Mouse (Mus musculus): ENCODE measurements around the gene F12. TPM values are rescaled to one million over a fixed set of nuclear protein-coding genes. Genes with fewer than 3 reads are reported as not detected.
A peak's percentile ranks its signal among the peaks of the same experiment; 100 is the strongest.

Gene F12
- polyA plus RNA-seq, 1 experiment from 2014 or later = not detected

DNA sequence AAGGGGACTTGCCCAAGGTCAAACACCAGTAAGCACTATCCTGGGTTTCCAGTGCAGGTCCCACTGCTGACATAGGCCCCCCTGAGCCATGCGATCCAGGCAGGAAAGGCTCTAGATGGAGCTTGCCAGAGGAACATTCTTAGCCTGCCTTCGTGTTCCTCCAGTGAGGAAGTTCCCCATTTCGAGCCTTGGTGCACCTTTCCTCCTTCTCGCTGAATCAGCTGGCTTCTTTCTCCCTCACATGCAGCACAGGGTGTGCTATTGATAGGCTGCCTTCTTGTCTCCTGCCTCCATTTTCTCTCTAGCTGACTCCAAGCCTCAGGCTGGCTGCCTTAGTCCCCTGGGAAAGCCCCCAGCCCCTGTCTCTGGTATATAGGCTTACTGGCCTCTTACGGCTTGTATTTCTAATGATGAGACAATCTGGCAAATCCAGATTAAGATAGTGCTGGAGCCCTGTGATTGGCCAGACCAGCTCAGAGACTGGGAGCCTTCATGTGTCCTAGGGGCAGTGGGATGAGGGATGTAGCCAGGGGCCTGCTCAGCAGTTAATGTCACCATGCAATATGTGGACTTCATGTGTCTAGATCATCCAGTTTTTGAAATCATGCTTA lies 39.3 kb upstream of the F12 start:
- Histone ChIP-seq H3K4me1 (peaks cover 50% of the 10 kb centered on the region), H3K36me3 (peaks cover 13% of the 10 kb centered on the region), H3K4me2 (replicated peaks) (peak overlapping the region; percentile 80), H3K9me3 (no peaks in the 10 kb centered on the region), H3K9ac (peak overlapping the region; percentile 35; the same call in 1 of the 2 replicates), H3K4me3 (peak overlapping the region; percentile 66; the same call in 1 of the 2 replicates), H3K27ac (0 out of 2 replicates have a peak overlapping the region, but pooled peaks have one; percentile 92), H3K27me3 (replicated peaks) (no peaks in the 10 kb centered on the region)
- WGBS = 67% methylated on average over 5 of the region's 5 CpGs
- no peak for ATAC-seq (ENCODE audit: low FRiP score, low read depth)

DNA sequence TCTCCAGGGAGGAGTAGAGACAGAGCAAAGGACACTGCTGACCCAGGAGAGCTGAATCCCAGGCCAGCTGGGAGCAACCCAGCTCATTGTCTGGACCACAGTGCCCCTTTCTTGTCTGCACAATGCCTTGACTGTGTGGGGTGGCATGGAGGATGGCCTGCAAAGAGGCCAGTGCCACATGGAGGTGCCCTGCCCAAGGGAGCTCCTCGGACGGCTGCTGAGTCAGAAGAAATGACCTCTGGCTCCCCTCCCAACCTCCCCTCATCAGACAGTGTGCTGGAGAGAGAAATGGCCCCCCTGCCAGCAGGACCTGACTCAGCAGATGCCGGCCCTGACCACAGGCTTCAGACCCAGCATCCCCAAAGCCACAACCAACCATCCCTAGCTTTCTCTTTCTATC lies 38.6 kb upstream of the F12 start:
- H3K4me2 ChIP-seq (replicated peaks) = peak overlapping the region; percentile 80
- peaks cover 20% of the 10 kb centered on the region for H3K36me3 ChIP-seq
- ATAC-seq (ENCODE audit: low FRiP score, low read depth) = peak; percentile 43
- peak overlapping the region; percentile 80 for H3K9ac ChIP-seq
- peaks cover 43% of the 10 kb centered on the region for H3K4me1 ChIP-seq
- H3K27ac ChIP-seq = peak overlapping the region; percentile 92
- H3K27me3 ChIP-seq (replicated peaks) = no peaks in the 10 kb centered on the region
- peak overlapping the region; percentile 66 for H3K4me3 ChIP-seq
- H3K9me3 ChIP-seq = no peaks in the 10 kb centered on the region
- WGBS = 4% methylated on average over 3 of the region's 3 CpGs

- under 1% methylated on average over 82 of the region's 84 CpGs for WGBS
- peaks cover 34% of the 10 kb centered on the region for H3K4me1 ChIP-seq
- H3K4me3 ChIP-seq = peak within 1 kb of the TSS; percentile 66
- H3K27me3 ChIP-seq (replicated peaks) = no peaks in the 10 kb centered on the region
- peak within 1 kb of the TSS; percentile 80 for H3K4me2 ChIP-seq (replicated peaks)
- H3K36me3 ChIP-seq = peaks cover 30% of the 10 kb centered on the region
- H3K9me3 ChIP-seq = no peaks in the 10 kb centered on the region
- H3K27ac ChIP-seq = peak within 1 kb of the TSS; percentile 92
- H3K9ac ChIP-seq = peak within 1 kb of the TSS; percentile 80
- ATAC-seq (ENCODE audit: low FRiP score, low read depth) = peak; percentile 86
These were observed 37.7 kb upstream of the F12 start, which contains the start of gene Prr7 for GRCm38 (mm10) chr13:55464027-55464884. Prr7 (plus strand) TSS chr13:55464267.

- H3K36me3 ChIP-seq = peaks cover 37% of the 10 kb centered on the region
- peak overlapping the region; percentile 92; the same call in 1 of the 2 replicates for H3K27ac ChIP-seq
- H3K9me3 ChIP-seq = no peaks in the 10 kb centered on the region
- peak; percentile 6; the same call in 1 of the 2 replicates for ATAC-seq (ENCODE audit: low FRiP score, low read depth)
- peak overlapping the region; percentile 80 for H3K9ac ChIP-seq
- peak overlapping the region; percentile 66 for H3K4me3 ChIP-seq
- H3K4me2 ChIP-seq (replicated peaks) = peak overlapping the region; percentile 80
- H3K27me3 ChIP-seq (replicated peaks) = no peaks in the 10 kb centered on the region
- H3K4me1 ChIP-seq = peaks cover 30% of the 10 kb centered on the region
- WGBS = 8% methylated on average over 14 of the region's 14 CpGs
These were observed 36.9 kb upstream of the F12 start for GRCm38 (mm10) chr13:55463399-55464026.

GRCm38 (mm10) chr13:55462965-55463364 lies 36.4 kb upstream of the F12 start:
- no peak for ATAC-seq (ENCODE audit: low FRiP score, low read depth)
- Histone ChIP-seq H3K4me2 (replicated peaks) (peak overlapping the region; percentile 80), H3K27ac (no peak overlapping the region), H3K36me3 (peaks cover 42% of the 10 kb centered on the region), H3K4me3 (no peak overlapping the region), H3K27me3 (replicated peaks) (no peaks in the 10 kb centered on the region), H3K9ac (no peak overlapping the region), H3K9me3 (no peaks in the 10 kb centered on the region), H3K4me1 (peaks cover 30% of the 10 kb centered on the region)
- 47% methylated on average over 2 of the region's 2 CpGs for WGBS

GRCm38 (mm10) chr13:55451785-55452549 lies 25.4 kb upstream of the F12 start:
- H3K4me2 ChIP-seq (replicated peaks) = no peak overlapping the region
- H3K27me3 ChIP-seq (replicated peaks) = no peaks in the 10 kb centered on the region
- no peak overlapping the region for H3K27ac ChIP-seq
- ATAC-seq (ENCODE audit: low FRiP score, low read depth) = no peak
- peaks cover 72% of the 10 kb centered on the region for H3K36me3 ChIP-seq
- H3K4me1 ChIP-seq = peaks cover 9% of the 10 kb centered on the region
- no peaks in the 10 kb centered on the region for H3K9me3 ChIP-seq
- WGBS = 96% methylated on average over 16 of the region's 16 CpGs
- H3K4me3 ChIP-seq = no peak overlapping the region
- no peak overlapping the region for H3K9ac ChIP-seq

GRCm38 (mm10) chr13:55451296-55451695 lies 24.7 kb upstream of the F12 start:
- H3K36me3 ChIP-seq = peaks cover 67% of the 10 kb centered on the region
- 93% methylated on average over 10 of the region's 10 CpGs for WGBS
- peaks cover 16% of the 10 kb centered on the region for H3K4me1 ChIP-seq
- H3K27ac ChIP-seq = no peak overlapping the region
- no peak overlapping the region for H3K9ac ChIP-seq
- H3K4me2 ChIP-seq (replicated peaks) = no peak overlapping the region
- no peak overlapping the region for H3K4me3 ChIP-seq
- H3K27me3 ChIP-seq (replicated peaks) = no peaks in the 10 kb centered on the region
- no peak for ATAC-seq (ENCODE audit: low FRiP score, low read depth)
- no peaks in the 10 kb centered on the region for H3K9me3 ChIP-seq

GRCm38 (mm10) chr13:55450511-55450980 lies 24.0 kb upstream of the F12 start:
- WGBS = 95% methylated on average over 11 of the region's 11 CpGs
- no peak overlapping the region for H3K9ac ChIP-seq

DNA sequence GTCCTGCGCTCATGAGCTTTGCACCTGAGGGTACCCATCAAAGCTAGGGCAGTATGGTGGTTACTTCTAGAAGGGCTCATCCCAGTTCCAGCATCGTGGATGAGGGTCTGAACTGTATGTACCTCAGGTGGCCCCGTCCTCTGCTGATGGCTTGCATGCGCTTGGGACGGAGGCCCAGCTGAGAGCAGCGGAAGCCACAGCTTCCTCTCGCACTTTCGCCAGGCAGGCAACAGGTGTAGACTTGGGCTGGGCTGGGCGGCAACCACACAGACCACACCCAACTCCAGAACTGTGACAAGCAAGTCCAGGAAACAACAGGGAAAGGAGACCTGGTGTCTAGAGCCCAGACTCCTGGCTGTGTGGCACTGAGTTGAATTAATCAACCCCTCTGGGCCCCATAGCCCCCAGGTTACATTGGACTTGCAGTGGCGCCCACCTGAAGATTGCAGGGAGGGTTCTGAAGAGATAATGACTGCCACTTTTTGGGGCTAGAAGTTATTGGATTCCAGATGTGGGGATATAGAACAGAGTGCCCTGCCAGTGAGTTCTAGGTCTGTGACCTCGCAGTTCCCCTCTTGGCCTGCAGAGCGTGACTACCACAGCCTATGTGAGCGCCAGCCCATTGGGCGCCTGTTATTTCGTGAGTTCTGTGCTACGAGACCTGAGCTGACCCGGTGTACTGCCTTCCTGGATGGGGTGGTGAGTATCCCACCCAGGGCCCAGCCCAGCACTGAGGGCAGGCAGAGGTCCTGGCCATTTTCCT lies 23.3 kb upstream of the F12 start:
- H3K27ac ChIP-seq = no peak overlapping the region
- H3K27me3 ChIP-seq (replicated peaks) = no peaks in the 10 kb centered on the region
- H3K4me3 ChIP-seq = no peak overlapping the region
- H3K4me2 ChIP-seq (replicated peaks) = no peak overlapping the region
- no peaks in the 10 kb centered on the region for H3K9me3 ChIP-seq
- peaks cover 55% of the 10 kb centered on the region for H3K36me3 ChIP-seq
- ATAC-seq (ENCODE audit: low FRiP score, low read depth) = no peak
- no peak overlapping the region for H3K9ac ChIP-seq
- peaks cover 23% of the 10 kb centered on the region for H3K4me1 ChIP-seq
- 93% methylated on average over 17 of the region's 17 CpGs for WGBS

More at GRCm38 (mm10) chr13:55450511-55450980, 24.0 kb upstream of the F12 start:
- Histone ChIP-seq H3K36me3 (peaks cover 61% of the 10 kb centered on the region), H3K4me3 (no peak overlapping the region), H3K27me3 (replicated peaks) (no peaks in the 10 kb centered on the region), H3K4me1 (peaks cover 23% of the 10 kb centered on the region), H3K4me2 (replicated peaks) (no peak overlapping the region), H3K9me3 (no peaks in the 10 kb centered on the region), H3K27ac (no peak overlapping the region)
- ATAC-seq (ENCODE audit: low FRiP score, low read depth) = no peak

- Histone ChIP-seq H3K27ac (no peak overlapping the region), H3K4me2 (replicated peaks) (no peak overlapping the region), H3K9me3 (no peaks in the 10 kb centered on the region), H3K27me3 (replicated peaks) (no peaks in the 10 kb centered on the region), H3K4me1 (peaks cover 23% of the 10 kb centered on the region), H3K4me3 (no peak overlapping the region), H3K9ac (no peak overlapping the region), H3K36me3 (peaks cover 48% of the 10 kb centered on the region)
- no peak for ATAC-seq (ENCODE audit: low FRiP score, low read depth)
- WGBS = 87% methylated on average over 9 of the region's 9 CpGs
These were observed 22.6 kb upstream of the F12 start for GRCm38 (mm10) chr13:55449205-55449604.

DNA sequence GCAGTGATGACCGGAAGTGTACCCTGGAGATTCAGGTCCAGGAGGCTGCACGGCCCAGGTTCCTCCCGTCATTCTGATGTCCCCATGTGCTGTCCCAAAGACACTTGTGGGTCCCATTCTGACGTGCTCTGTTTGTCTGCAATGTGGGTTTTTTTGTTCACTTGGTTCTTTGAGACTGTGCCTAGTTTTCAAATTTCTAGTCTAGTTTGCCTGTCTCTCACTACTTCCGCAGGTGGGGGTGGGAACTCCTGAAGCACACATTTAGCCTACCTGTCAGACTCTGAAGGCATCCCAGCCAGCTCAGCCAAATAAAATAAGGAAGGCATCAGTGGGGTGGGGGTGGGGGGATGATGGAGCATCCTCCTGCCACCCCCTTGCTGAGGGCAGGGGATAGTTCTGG lies 21.5 kb upstream of the F12 start:
- no peaks in the 10 kb centered on the region for H3K27me3 ChIP-seq (replicated peaks)
- H3K9me3 ChIP-seq = no peaks in the 10 kb centered on the region
- H3K36me3 ChIP-seq = peaks cover 40% of the 10 kb centered on the region
- no peak overlapping the region for H3K4me3 ChIP-seq
- no peak overlapping the region for H3K27ac ChIP-seq
- H3K9ac ChIP-seq = no peak overlapping the region
- no peak overlapping the region for H3K4me2 ChIP-seq (replicated peaks)
- H3K4me1 ChIP-seq = peaks cover 29% of the 10 kb centered on the region
- no peak for ATAC-seq (ENCODE audit: low FRiP score, low read depth)
- WGBS = 94% methylated on average over 5 of the region's 5 CpGs
